Mouse (Mus musculus): ENCODE results near the gene Adarb1.

- TF ChIP-seq CTCF (IDR thresholded peaks at IDR 0.05; ENCODE audit: control insufficient read depth, insufficient read depth, insufficient read length) (no peak), MYOD1 (IDR thresholded peaks at IDR 0.05; ENCODE audit: control insufficient read depth, insufficient read length, low read depth) (no peak), FOSL1 (IDR thresholded peaks at IDR 0.05; ENCODE audit: insufficient read depth, low read length, poor library complexity, severe bottlenecking) (no peak), USF1 (IDR thresholded peaks at IDR 0.05; ENCODE audit: low read depth) (no peak), MAX (IDR thresholded peaks at IDR 0.05) (no peak), MYOG (IDR thresholded peaks at IDR 0.05; ENCODE audit: control insufficient read depth, extremely low read depth, insufficient read length) (no peak)
Observed at GRCm38 (mm10) chr10:77409154-77409553, 8.9 kb downstream of the Adarb1 start.
